Mouse (Mus musculus) kidney, postnatal 0 days (tissue): ENCODE measurements at regions not wholly inside any gene's neighbourhood (a gene's known extent, or its start where the extent isn't known, plus 50 kb on each side); places are given as distances from the start of the nearest gene placed in this dataset.
"Not testable (repeated sequence)": the region's sequence is repeated elsewhere in the genome, so short reads cannot be mapped to it uniquely, and the experiment has no call there.

Source experiments
- ATAC-seq: fragments of 200-750 bp; cut with Nextera tagmentation; replicated peaks from 2 replicates; pipeline ENCODE4 v1.8.0; 2017; ENCODE audit warnings: low read depth, moderate number of reproducible peaks, moderate TSS enrichment, moderate library complexity; ENCODE audit not compliant: low FRiP score
- DNase-seq: peaks from one replicate; pipeline ENCODE4 v3.0.0-alpha.2; 2016; ENCODE audit warnings: low spot score
- H3K27ac ChIP-seq: fragments of 300-500 bp; sonication (generic); 2 replicates; pipeline ENCODE4 v1.5.1; 2014; ENCODE audit warnings: mild to moderate bottlenecking
- H3K27me3 ChIP-seq: fragments of 300-500 bp; sonication (generic); 2 replicates; pipeline ENCODE4 v1.6.1; 2014; ENCODE audit warnings: low read length, mixed read lengths; ENCODE audit not compliant: insufficient read depth
- H3K36me3 ChIP-seq: fragments of 300-500 bp; sonication (generic); 2 replicates; pipeline ENCODE4 v1.6.1; 2014; ENCODE audit warnings: low read length, mixed read lengths; ENCODE audit not compliant: insufficient read depth
- H3K4me1 ChIP-seq: fragments of 300-500 bp; sonication (generic); replicated peaks from 2 replicates; pipeline ENCODE4 v1.6.1; 2014; ENCODE audit warnings: antibody characterized with exemption, low read length, mixed read lengths; ENCODE audit not compliant: insufficient read depth
- H3K4me2 ChIP-seq: fragments of 300-500 bp; sonication (generic); 2 replicates; pipeline ENCODE4 v1.6.1; 2014; ENCODE audit warnings: mild to moderate bottlenecking, low read length, moderate library complexity, mixed read lengths
- H3K4me3 ChIP-seq: fragments of 300-500 bp; sonication (generic); replicated peaks from 2 replicates; pipeline ENCODE4 v1.5.1; 2014; ENCODE audit warnings: low read depth, low read length
- H3K9ac ChIP-seq: fragments of 300-500 bp; sonication (generic); 2 replicates; pipeline ENCODE4 v1.6.1; 2014; ENCODE audit warnings: low read depth, low read length
- H3K9me3 ChIP-seq: fragments of 300-500 bp; sonication (generic); replicated peaks from 2 replicates; pipeline ENCODE4 v1.6.1; 2016; ENCODE audit warnings: low read length, inconsistent platforms, mixed read lengths
- CTCF ChIP-seq: IDR thresholded peaks from 2 replicates; pipeline ENCODE4 v1.5.1; 2016; ENCODE audit warnings: antibody characterized with exemption, low read depth, mild to moderate bottlenecking, moderate library complexity
- WGBS: fragments of 180-500 bp; shearing (Covaris S2); extraction: QIAGEN DNeasy Blood & Tissue Kit; methylation state at CpG from one replicate; pipeline ENCODE4 v1.1.7; 2014; 5-methylcytosine and 5-hydroxymethylcytosine counted together

DNA sequence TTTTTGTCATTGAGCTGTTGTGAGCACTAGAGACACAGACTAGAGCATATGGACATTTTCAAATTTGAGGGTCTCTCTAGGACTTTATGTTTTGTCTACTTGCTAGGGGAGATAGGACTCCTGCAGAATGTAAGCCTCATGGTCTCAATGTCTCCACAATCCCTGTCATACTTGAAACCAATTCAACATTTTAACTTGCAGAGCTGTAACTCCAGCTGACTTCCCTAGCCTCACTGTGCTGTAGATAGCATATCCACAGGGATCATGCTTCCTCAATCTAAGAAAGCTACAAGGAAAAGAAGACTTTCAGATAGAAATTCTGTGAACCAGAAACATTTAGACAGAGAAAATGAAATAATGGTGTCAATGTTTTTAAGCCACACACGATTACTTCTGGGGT is 185.8 kb upstream of the Rarb start:
- no peaks in the 10 kb centered on the region for H3K27me3 ChIP-seq
- H3K4me3 ChIP-seq, result no peak overlapping the region
- no peak overlapping the region for H3K4me2 ChIP-seq
- H3K4me1 ChIP-seq, result no peaks in the 10 kb centered on the region
- ATAC-seq (no peak), DNase-seq (peak; percentile 23)
- H3K9ac ChIP-seq, result no peak overlapping the region
- WGBS, result 48% methylated on average over 1 of the region's 1 CpGs
- H3K36me3 ChIP-seq, result no peaks in the 10 kb centered on the region
- no peak overlapping the region for H3K27ac ChIP-seq
- H3K9me3 ChIP-seq, result no peaks in the 10 kb centered on the region
- no peak for TF ChIP-seq CTCF

GRCm38 (mm10) chr14:16996716-16997115 is 177.8 kb upstream of the Rarb start:
- ATAC-seq (no peak), DNase-seq (no peak)
- Histone ChIP-seq H3K36me3 (no peaks in the 10 kb centered on the region), H3K4me3 (no peak overlapping the region), H3K9ac (no peak overlapping the region), H3K4me2 (no peak overlapping the region), H3K27ac (no peak overlapping the region), H3K27me3 (no peaks in the 10 kb centered on the region), H3K4me1 (no peaks in the 10 kb centered on the region), H3K9me3 (no peaks in the 10 kb centered on the region)
- WGBS, result 64% methylated on average over 2 of the region's 2 CpGs
- no peak for TF ChIP-seq CTCF

DNA sequence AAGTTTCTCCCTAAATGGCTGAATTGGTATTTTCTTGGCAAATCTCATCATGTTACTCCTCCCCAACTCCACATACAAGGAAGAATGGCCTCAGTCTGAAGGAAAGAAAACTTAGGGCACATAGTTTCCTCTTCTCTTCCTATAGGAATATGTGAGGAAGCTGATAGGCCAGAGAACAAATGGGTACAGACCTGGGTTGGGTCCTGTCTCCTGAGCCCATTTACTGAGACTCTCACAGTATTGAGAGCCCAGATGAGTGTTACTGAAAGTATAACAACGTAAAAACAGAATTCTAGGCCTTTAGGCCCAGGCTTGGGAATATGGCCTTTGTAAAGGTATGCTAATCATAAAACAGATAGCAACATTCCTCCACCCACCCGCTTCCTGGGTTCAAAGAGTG is 152.0 kb upstream of the Rarb start:
- not testable (repeated sequence) for H3K36me3 ChIP-seq, H3K27me3 ChIP-seq, H3K9me3 ChIP-seq, H3K4me1 ChIP-seq, DNase-seq, H3K27ac ChIP-seq, ATAC-seq, H3K4me2 ChIP-seq, H3K9ac ChIP-seq, H3K4me3 ChIP-seq
- 90% methylated on average over 2 of the region's 2 CpGs for WGBS

DNA sequence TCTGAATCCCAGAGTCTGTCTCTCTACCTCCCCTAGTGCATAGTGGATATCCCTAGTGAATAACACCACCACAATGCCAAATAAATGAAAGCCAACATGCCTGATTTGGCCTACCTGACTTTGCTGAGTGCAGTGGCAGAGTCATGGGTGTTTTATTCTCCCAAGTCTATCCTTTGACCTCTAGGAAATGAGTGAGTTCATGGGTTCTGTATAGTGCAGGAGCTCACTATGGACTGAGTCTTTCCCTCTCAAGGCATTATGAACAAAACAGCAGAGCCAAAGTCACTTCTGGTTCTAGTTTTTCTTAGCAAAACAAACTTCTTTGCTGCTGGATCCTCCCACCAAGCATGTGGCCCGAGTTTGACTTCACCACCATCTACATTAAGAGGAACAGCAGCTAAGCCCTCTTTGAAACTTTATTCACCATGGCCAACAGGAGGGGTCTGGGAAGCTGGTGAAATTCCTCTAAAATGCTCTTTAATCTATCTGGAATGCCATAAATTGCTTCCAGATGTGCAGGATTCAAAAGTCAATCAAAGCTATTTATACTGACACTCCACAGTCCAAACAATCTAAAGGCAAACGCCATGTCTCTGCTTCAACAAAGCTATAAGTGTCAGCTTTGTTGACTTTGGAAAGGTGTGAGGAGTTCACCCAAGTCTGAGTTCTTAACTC is 145.9 kb upstream of the Rarb start:
- H3K4me3 ChIP-seq, result no peak overlapping the region
- ATAC-seq (no peak), DNase-seq (no peak)
- no peaks in the 10 kb centered on the region for H3K9me3 ChIP-seq
- TF ChIP-seq CTCF, result no peak
- H3K9ac ChIP-seq, result no peak overlapping the region
- no peaks in the 10 kb centered on the region; the same call in 1 of the 2 replicates for H3K27me3 ChIP-seq
- 12% methylated on average over 2 of the region's 2 CpGs for WGBS
- no peaks in the 10 kb centered on the region for H3K4me1 ChIP-seq
- no peak overlapping the region for H3K27ac ChIP-seq
- H3K36me3 ChIP-seq, result no peaks in the 10 kb centered on the region
- H3K4me2 ChIP-seq, result no peak overlapping the region

GRCm38 (mm10) chr14:16962216-16962826 is 143.4 kb upstream of the Rarb start:
- no peak overlapping the region for H3K4me2 ChIP-seq
- no peak for TF ChIP-seq CTCF
- no peak overlapping the region for H3K9ac ChIP-seq
- no peaks in the 10 kb centered on the region for H3K9me3 ChIP-seq
- H3K36me3 ChIP-seq, result no peaks in the 10 kb centered on the region
- no peaks in the 10 kb centered on the region; the same call in 1 of the 2 replicates for H3K27me3 ChIP-seq
- H3K4me3 ChIP-seq, result no peak overlapping the region
- 77% methylated on average over 3 of the region's 3 CpGs for WGBS
- DNase-seq, result no peak
- ATAC-seq, result no peak
- H3K4me1 ChIP-seq, result no peaks in the 10 kb centered on the region
- H3K27ac ChIP-seq, result no peak overlapping the region

DNA sequence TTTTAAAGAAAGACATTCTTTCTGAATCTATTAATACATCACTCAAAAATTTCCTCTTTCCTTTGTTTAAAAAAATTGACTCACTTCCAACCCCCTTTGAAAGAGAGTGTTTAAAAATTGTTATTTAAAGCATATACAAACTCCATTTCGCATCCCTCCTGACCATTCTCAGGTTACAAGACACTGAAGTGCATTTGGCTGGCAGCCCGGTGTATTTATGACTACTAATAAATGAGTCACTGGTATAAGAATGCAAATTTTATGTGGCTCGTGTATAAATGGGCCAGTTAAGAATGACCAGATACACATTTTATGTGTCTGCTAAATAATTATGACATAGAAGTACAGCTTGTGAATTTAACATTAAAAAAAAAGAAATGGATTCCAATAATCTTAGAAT is 138.8 kb upstream of the Rarb start:
- no peak for TF ChIP-seq CTCF
- H3K4me1 ChIP-seq, result no peaks in the 10 kb centered on the region
- H3K9me3 ChIP-seq, result no peaks in the 10 kb centered on the region
- WGBS, result 3% methylated on average over 3 of the region's 3 CpGs
- H3K36me3 ChIP-seq, result no peaks in the 10 kb centered on the region
- DNase-seq, result peak; percentile 93
- H3K4me2 ChIP-seq, result no peak overlapping the region
- H3K9ac ChIP-seq, result no peak overlapping the region
- ATAC-seq, result peak; percentile 68
- no peaks in the 10 kb centered on the region; the same call in 1 of the 2 replicates for H3K27me3 ChIP-seq
- H3K4me3 ChIP-seq, result no peak overlapping the region
- no peak overlapping the region for H3K27ac ChIP-seq
